Mouse (Mus musculus): ENCODE measurements around the gene Eya2.

DNA sequence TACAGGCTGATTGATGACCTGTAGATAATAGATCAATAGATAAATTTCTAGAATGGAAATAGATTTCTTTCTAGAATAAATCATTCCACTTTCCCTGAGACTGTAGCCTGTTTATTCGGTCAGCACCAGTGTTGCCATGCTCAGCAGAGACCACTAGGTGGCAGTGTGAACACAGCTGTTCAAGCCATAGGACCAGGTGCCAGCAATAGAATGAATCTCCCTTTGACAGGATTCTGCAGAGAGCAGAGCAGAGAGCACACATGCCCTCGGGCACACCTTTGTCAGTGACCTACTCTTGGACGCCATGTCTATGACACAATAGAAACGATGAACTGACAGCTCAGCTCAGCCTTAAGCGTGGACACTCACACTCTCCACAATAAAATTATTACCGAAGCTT lies 184.1 kb downstream of the Eya2 start:
- TF ChIP-seq POLR2A (IDR thresholded peaks at IDR 0.05; ENCODE audit: low read depth, low read length) (no peak), CTCF (IDR thresholded peaks at IDR 0.05; ENCODE audit: borderline replicate concordance, insufficient read depth, low read length) (peak; percentile 92)
